Mouse (Mus musculus): Measurements from ENCODE around the gene Crybg3. TPM values are rescaled to one million over a fixed set of nuclear protein-coding genes. Genes with fewer than 3 reads are reported as not detected.
A peak's percentile ranks its signal among the peaks of the same experiment; 100 is the strongest.

Gene Crybg3
- total and polyA plus RNA-seq, 2 experiments from 2014 or later = 1.4 to 6.5 TPM

DNA sequence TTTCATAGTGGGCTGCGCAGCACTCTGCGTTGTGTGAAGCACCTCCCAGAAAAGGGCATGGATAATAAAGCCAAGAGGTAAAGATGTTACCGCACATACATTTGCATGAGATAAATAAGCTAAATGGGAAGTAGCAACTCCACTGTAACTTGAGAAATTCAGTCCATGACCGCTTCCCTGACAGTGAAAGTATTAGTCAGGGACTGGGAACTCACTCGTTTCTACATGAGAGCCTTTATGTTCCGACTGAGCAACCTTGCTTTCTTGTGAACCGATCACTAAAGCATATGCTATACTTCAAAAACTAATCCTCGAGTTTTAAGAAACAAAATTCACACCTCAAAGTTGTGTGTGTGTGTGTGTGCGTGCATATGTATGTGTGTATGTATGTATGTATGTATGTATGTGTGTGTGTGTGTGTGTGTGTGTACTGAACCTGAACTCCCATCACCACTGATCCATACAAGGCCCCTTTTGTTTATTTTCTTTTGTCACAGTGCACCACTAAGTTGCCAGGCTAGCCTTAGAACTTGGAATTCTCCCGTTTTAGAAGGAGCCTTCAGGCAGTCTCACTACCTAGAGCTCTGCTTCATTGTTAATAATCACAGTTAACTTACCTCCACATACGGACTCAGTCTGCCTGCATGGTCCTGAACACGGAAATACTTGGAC lies 47.2 kb downstream of the Crybg3 start:
- Histone ChIP-seq H3K4me1 (ENCODE audit: insufficient read depth, low read length) (no peaks in the 10 kb centered on the region), H3K9ac (replicated peaks; ENCODE audit: low read length) (no peak overlapping the region), H3K27ac (no peak overlapping the region), H3K4me2 (ENCODE audit: low read depth, low read length) (no peak overlapping the region), H3K4me3 (ENCODE audit: low read length) (no peak overlapping the region), H3K27me3 (ENCODE audit: insufficient read depth, low read length) (no peaks in the 10 kb centered on the region), H3K36me3 (ENCODE audit: insufficient read depth, low read length) (no peaks in the 10 kb centered on the region), H3K9me3 (ENCODE audit: low read length) (no peaks in the 10 kb centered on the region)
- ATAC-seq = no peak
- DNase-seq (ENCODE audit: low spot score) = no peak
- 85% methylated on average over 12 of the region's 12 CpGs for WGBS
- no peak for TF ChIP-seq CTCF (IDR thresholded peaks at IDR 0.05; ENCODE audit: low read depth)

GRCm38 (mm10) chr16:59551507-59551906 lies 49.3 kb downstream of the Crybg3 start:
- WGBS = 81% methylated on average over 5 of the region's 5 CpGs
- Histone ChIP-seq H3K4me1 (ENCODE audit: insufficient read depth, low read length) (peaks cover 8% of the 10 kb centered on the region), H3K4me3 (ENCODE audit: low read length) (no peak overlapping the region), H3K4me2 (ENCODE audit: low read depth, low read length) (no peak overlapping the region), H3K27me3 (ENCODE audit: insufficient read depth, low read length) (no peaks in the 10 kb centered on the region), H3K9ac (replicated peaks; ENCODE audit: low read length) (no peak overlapping the region), H3K9me3 (ENCODE audit: low read length) (no peaks in the 10 kb centered on the region), H3K27ac (no peak overlapping the region), H3K36me3 (ENCODE audit: insufficient read depth, low read length) (no peaks in the 10 kb centered on the region)
- no peak for ATAC-seq
- TF ChIP-seq CTCF (IDR thresholded peaks at IDR 0.05; ENCODE audit: low read depth) = no peak
- no peak for DNase-seq (ENCODE audit: low spot score)

- Histone ChIP-seq H3K27me3 (ENCODE audit: insufficient read depth, low read length) (no peaks in the 10 kb centered on the region), H3K4me1 (ENCODE audit: insufficient read depth, low read length) (peaks cover 8% of the 10 kb centered on the region), H3K27ac (no peak overlapping the region), H3K4me2 (ENCODE audit: low read depth, low read length) (no peak overlapping the region), H3K36me3 (ENCODE audit: insufficient read depth, low read length) (no peaks in the 10 kb centered on the region), H3K9me3 (ENCODE audit: low read length) (no peaks in the 10 kb centered on the region), H3K4me3 (ENCODE audit: low read length) (no peak overlapping the region), H3K9ac (replicated peaks; ENCODE audit: low read length) (no peak overlapping the region)
- WGBS = 91% methylated on average over 15 of the region's 15 CpGs
- TF ChIP-seq CTCF (IDR thresholded peaks at IDR 0.05; ENCODE audit: low read depth) = no peak
- peak; percentile 77; the same call in 1 of the 2 replicates for ATAC-seq
- DNase-seq (ENCODE audit: low spot score) = no peak
These were observed 51.1 kb downstream of the Crybg3 start for GRCm38 (mm10) chr16:59549631-59550030.

GRCm38 (mm10) chr16:59548582-59548947 lies 52.2 kb downstream of the Crybg3 start:
- Histone ChIP-seq H3K9ac (replicated peaks; ENCODE audit: low read length) (no peak overlapping the region), H3K4me1 (ENCODE audit: insufficient read depth, low read length) (peaks cover 8% of the 10 kb centered on the region), H3K4me3 (ENCODE audit: low read length) (no peak overlapping the region), H3K27me3 (ENCODE audit: insufficient read depth, low read length) (no peaks in the 10 kb centered on the region), H3K27ac (no peak overlapping the region), H3K4me2 (ENCODE audit: low read depth, low read length) (no peak overlapping the region), H3K9me3 (ENCODE audit: low read length) (no peaks in the 10 kb centered on the region), H3K36me3 (ENCODE audit: insufficient read depth, low read length) (no peaks in the 10 kb centered on the region)
- 67% methylated on average over 4 of the region's 4 CpGs for WGBS
- ATAC-seq (peak; percentile 38; the same call in 1 of the 2 replicates), DNase-seq (ENCODE audit: low spot score) (no peak)
- TF ChIP-seq CTCF (IDR thresholded peaks at IDR 0.05; ENCODE audit: low read depth) = no peak

- H3K27me3 ChIP-seq (ENCODE audit: insufficient read depth, low read length) = no peaks in the 10 kb centered on the region
- DNase-seq (ENCODE audit: low spot score) (peak; percentile 80), ATAC-seq (peak; percentile 52)
- 49% methylated on average over 14 of the region's 14 CpGs for WGBS
- H3K4me1 ChIP-seq (ENCODE audit: insufficient read depth, low read length) = peaks cover 8% of the 10 kb centered on the region
- TF ChIP-seq CTCF (IDR thresholded peaks at IDR 0.05; ENCODE audit: low read depth) = no peak
- no peaks in the 10 kb centered on the region for H3K9me3 ChIP-seq (ENCODE audit: low read length)
- no peak overlapping the region for H3K4me3 ChIP-seq (ENCODE audit: low read length)
- no peak overlapping the region for H3K9ac ChIP-seq (replicated peaks; ENCODE audit: low read length)
- no peaks in the 10 kb centered on the region for H3K36me3 ChIP-seq (ENCODE audit: insufficient read depth, low read length)
- H3K4me2 ChIP-seq (ENCODE audit: low read depth, low read length) = no peak overlapping the region
- peak overlapping the region; percentile 54 for H3K27ac ChIP-seq
These were observed 52.7 kb downstream of the Crybg3 start for GRCm38 (mm10) chr16:59547887-59548581.

GRCm38 (mm10) chr16:59547466-59547865 lies 53.3 kb downstream of the Crybg3 start:
- TF ChIP-seq CTCF (IDR thresholded peaks at IDR 0.05; ENCODE audit: low read depth) = no peak
- Histone ChIP-seq H3K9me3 (ENCODE audit: low read length) (no peaks in the 10 kb centered on the region), H3K4me1 (ENCODE audit: insufficient read depth, low read length) (peaks cover 8% of the 10 kb centered on the region), H3K9ac (replicated peaks; ENCODE audit: low read length) (no peak overlapping the region), H3K36me3 (ENCODE audit: insufficient read depth, low read length) (no peaks in the 10 kb centered on the region), H3K27ac (peak overlapping the region; percentile 54; the same call in 1 of the 2 replicates), H3K4me2 (ENCODE audit: low read depth, low read length) (no peak overlapping the region), H3K4me3 (ENCODE audit: low read length) (no peak overlapping the region), H3K27me3 (ENCODE audit: insufficient read depth, low read length) (no peaks in the 10 kb centered on the region)
- ATAC-seq (peak; percentile 54; the same call in 1 of the 2 replicates), DNase-seq (ENCODE audit: low spot score) (peak; percentile 57)
- WGBS = 18% methylated on average over 4 of the region's 4 CpGs

DNA sequence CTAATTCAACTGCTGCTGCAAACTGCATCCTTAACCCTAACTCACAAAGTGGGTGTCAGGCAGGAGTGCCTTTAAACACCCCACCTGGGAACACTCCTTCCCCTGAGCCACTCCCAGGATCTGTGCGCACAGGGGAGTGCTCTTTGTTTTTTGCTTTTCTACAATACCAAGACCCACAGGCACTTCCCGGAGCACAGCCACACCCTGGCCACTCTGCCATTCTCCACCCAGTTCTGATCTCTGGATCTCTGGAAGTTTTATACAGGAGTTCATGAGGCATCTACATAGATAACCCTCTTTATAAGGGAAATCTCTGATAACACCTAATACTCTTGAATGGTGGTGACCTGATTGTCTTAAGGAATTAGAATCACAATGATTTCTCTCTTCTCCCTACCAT lies 55.4 kb downstream of the Crybg3 start:
- DNase-seq (ENCODE audit: low spot score) = no peak
- Histone ChIP-seq H3K27me3 (ENCODE audit: insufficient read depth, low read length) (no peaks in the 10 kb centered on the region), H3K4me3 (ENCODE audit: low read length) (no peak overlapping the region), H3K27ac (no peak overlapping the region), H3K4me2 (ENCODE audit: low read depth, low read length) (no peak overlapping the region), H3K4me1 (ENCODE audit: insufficient read depth, low read length) (peaks cover 8% of the 10 kb centered on the region), H3K9me3 (ENCODE audit: low read length) (no peaks in the 10 kb centered on the region), H3K9ac (replicated peaks; ENCODE audit: low read length) (no peak overlapping the region), H3K36me3 (ENCODE audit: insufficient read depth, low read length) (no peaks in the 10 kb centered on the region)
- WGBS = 80% methylated on average over 2 of the region's 2 CpGs
- no peak for ATAC-seq
- TF ChIP-seq CTCF (IDR thresholded peaks at IDR 0.05; ENCODE audit: low read depth) = no peak
